Mouse (Mus musculus): ENCODE measurements at regions not wholly inside any gene's neighbourhood (a gene's known extent, or its start where the extent isn't known, plus 50 kb on each side); places are given as distances from the start of the nearest gene placed in this dataset.

DNA sequence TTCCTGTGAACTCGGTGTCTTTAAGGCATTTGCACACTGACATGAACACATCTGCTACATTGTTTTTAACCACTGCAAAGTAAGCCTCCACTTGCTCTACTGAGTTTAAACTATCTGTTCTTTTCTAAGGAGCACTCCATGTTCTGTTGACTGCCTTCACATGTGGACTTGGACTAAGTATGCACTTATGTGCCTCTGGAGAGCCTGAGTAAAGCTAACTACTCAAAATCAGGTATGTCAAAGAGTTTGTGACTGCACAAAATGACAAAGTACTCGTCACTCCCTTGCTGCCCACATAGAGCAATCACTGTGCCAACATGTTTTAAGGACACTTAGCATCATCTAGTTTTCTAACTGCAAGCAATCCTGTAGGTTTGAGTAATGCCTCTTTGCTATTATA, 92.2 kb upstream of the Npy2r start:
- no peak overlapping the region for H3K4me3 ChIP-seq (ENCODE audit: insufficient read depth, low read length)
- H3K27ac ChIP-seq (ENCODE audit: insufficient read depth, low read length) = no peak overlapping the region
- TF ChIP-seq POLR2A (IDR thresholded peaks at IDR 0.05; ENCODE audit: extremely low read depth, insufficient read depth, low read length) (no peak), CTCF (IDR thresholded peaks at IDR 0.05; ENCODE audit: extremely low read depth, insufficient read depth, low read length) (no peak)
- peaks cover 2% of the 10 kb centered on the region; the same call in 1 of the 2 replicates for H3K4me1 ChIP-seq (ENCODE audit: control insufficient read depth, insufficient read depth, low read length)

- TF ChIP-seq POLR2A (IDR thresholded peaks at IDR 0.05; ENCODE audit: extremely low read depth, insufficient read depth, low read length) (no peak), CTCF (IDR thresholded peaks at IDR 0.05; ENCODE audit: extremely low read depth, insufficient read depth, low read length) (no peak)
- Histone ChIP-seq H3K4me3 (ENCODE audit: insufficient read depth, low read length) (no peak overlapping the region), H3K4me1 (ENCODE audit: control insufficient read depth, insufficient read depth, low read length) (peaks cover 2% of the 10 kb centered on the region; the same call in 1 of the 2 replicates), H3K27ac (ENCODE audit: insufficient read depth, low read length) (no peak overlapping the region)
These were observed 88.8 kb upstream of the Npy2r start for GRCm38 (mm10) chr3:82636666-82637065.

DNA sequence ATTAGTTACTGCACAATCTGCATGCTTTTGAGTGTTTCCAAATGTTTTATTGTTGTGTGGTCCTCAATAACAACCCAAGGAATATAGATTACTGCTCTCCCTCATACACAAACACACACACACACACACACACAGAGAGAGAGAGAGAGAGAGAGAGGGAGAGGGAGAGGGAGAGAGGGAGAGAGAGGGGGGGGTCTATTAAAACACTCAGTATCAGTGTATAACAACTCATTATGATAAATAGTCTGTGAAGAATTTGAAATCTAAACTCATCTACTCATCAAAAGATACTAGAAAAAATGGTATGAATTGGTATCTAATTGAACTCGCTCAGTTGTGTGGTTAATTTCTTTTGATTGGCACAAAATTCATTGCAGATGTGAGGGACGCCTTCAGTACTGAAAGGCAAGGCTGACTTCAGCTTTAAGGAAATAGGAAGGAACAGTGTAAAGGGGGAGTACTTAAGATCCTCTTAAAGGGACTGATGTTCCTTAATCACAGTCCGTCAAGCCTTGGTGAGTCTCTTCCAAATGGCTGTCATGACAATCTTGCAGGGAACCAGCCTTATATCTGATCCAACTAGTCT, 72.6 kb upstream of the Npy2r start:
- TF ChIP-seq CTCF (IDR thresholded peaks at IDR 0.05; ENCODE audit: extremely low read depth, insufficient read depth, low read length) (no peak), POLR2A (IDR thresholded peaks at IDR 0.05; ENCODE audit: extremely low read depth, insufficient read depth, low read length) (no peak)
- Histone ChIP-seq H3K27ac (ENCODE audit: insufficient read depth, low read length) (no peak overlapping the region), H3K4me1 (ENCODE audit: control insufficient read depth, insufficient read depth, low read length) (no peaks in the 10 kb centered on the region), H3K4me3 (ENCODE audit: insufficient read depth, low read length) (no peak overlapping the region)

- H3K4me1 ChIP-seq (ENCODE audit: control insufficient read depth, insufficient read depth, low read length) = no peaks in the 10 kb centered on the region
- H3K27ac ChIP-seq (ENCODE audit: insufficient read depth, low read length) = no peak overlapping the region
- TF ChIP-seq POLR2A (IDR thresholded peaks at IDR 0.05; ENCODE audit: extremely low read depth, insufficient read depth, low read length) (no peak), CTCF (IDR thresholded peaks at IDR 0.05; ENCODE audit: extremely low read depth, insufficient read depth, low read length) (no peak)
- no peak overlapping the region for H3K4me3 ChIP-seq (ENCODE audit: insufficient read depth, low read length)
These were observed 71.5 kb upstream of the Npy2r start for GRCm38 (mm10) chr3:82619371-82619770.

DNA sequence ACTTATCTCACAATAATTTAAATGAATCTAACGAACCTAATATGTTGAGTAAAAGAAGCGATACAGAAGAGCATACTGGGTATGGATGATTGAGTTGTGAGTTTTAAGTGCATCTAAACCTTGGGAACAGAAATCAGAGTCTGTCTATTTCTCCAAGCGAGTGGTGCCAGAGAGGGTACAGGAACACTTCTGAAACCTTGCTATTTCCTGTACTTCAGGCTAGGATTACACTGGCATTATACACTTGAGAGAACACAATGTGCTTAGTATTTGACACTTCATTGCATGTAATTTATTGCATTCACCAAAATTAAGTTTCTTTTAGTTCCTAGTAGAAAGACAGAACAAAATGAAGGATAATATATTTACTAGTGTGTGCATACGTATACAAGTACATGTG, 54.0 kb upstream of the Npy2r start:
- no peaks in the 10 kb centered on the region for H3K4me1 ChIP-seq (ENCODE audit: control insufficient read depth, insufficient read depth, low read length)
- no peak for TF ChIP-seq CTCF (IDR thresholded peaks at IDR 0.05; ENCODE audit: extremely low read depth, insufficient read depth, low read length)
- TF ChIP-seq POLR2A (IDR thresholded peaks at IDR 0.05; ENCODE audit: extremely low read depth, insufficient read depth, low read length) = no peak
- no peak overlapping the region for H3K4me3 ChIP-seq (ENCODE audit: insufficient read depth, low read length)
- no peak overlapping the region for H3K27ac ChIP-seq (ENCODE audit: insufficient read depth, low read length)

- TF ChIP-seq POLR2A (IDR thresholded peaks at IDR 0.05; ENCODE audit: extremely low read depth, insufficient read depth, low read length) (no peak), CTCF (IDR thresholded peaks at IDR 0.05; ENCODE audit: extremely low read depth, insufficient read depth, low read length) (no peak)
- Histone ChIP-seq H3K4me1 (ENCODE audit: control insufficient read depth, insufficient read depth, low read length) (no peaks in the 10 kb centered on the region), H3K4me3 (ENCODE audit: insufficient read depth, low read length) (no peak overlapping the region), H3K27ac (ENCODE audit: insufficient read depth, low read length) (no peak overlapping the region)
These were observed 50.8 kb upstream of the Npy2r start for GRCm38 (mm10) chr3:82598656-82599055.
